In genomic region chr1:57947552-57948347, GRCm38 (mm10) we compare ENCODE assay signal across 19 mouse cellular contexts. TPM values are rescaled to one million over a fixed set of nuclear protein-coding genes. Genes with fewer than 3 reads are reported as not detected.
A peak's percentile ranks its signal among the peaks of the same experiment; 100 is the strongest.
DNase-seq lines count a peak whose midpoint lies in the region; ATAC-seq lines count a peak whose summit lies in the region.
"Had no signal": no experiment of that assay in that cellular context is flagged by ENCODE, and none has a peak within 500 bp of the region (broad histone marks: within the 10 kb centered on the region; RNA-seq: fewer than 3 reads in every experiment).

No protein-coding gene starts in this region.

- H3K4me1 ChIP-seq in limb, embryonic 12.5 days (replicated peaks): peaks cover 18% of the 10 kb centered on the region
- H3K4me1 ChIP-seq in limb, embryonic 10.5 days: no peaks in the 10 kb centered on the region
- H3K4me1 ChIP-seq in midbrain, embryonic 12.5 days: peaks cover 17% of the 10 kb centered on the region
- H3K4me1 ChIP-seq in midbrain, embryonic 13.5 days (replicated peaks): peaks cover 18% of the 10 kb centered on the region
- 0 out of 2 replicates have a peak, but pooled peaks cover 3% of the 10 kb centered on the region for H3K4me1 ChIP-seq in embryonic facial prominence, embryonic 14.5 days (ENCODE audit: control insufficient read depth, insufficient read depth, low read length)

- no peaks in the 10 kb centered on the region for H3K27me3 ChIP-seq in limb, embryonic 12.5 days
- H3K27me3 ChIP-seq in limb, embryonic 10.5 days (ENCODE audit: low read depth, poor library complexity, severe bottlenecking): 0 out of 2 replicates have a peak, but pooled peaks cover 4% of the 10 kb centered on the region
- H3K27me3 ChIP-seq in midbrain, embryonic 12.5 days: no peaks in the 10 kb centered on the region
- H3K27me3 ChIP-seq in midbrain, embryonic 13.5 days: no peaks in the 10 kb centered on the region
- no peaks in the 10 kb centered on the region for H3K27me3 ChIP-seq in embryonic facial prominence, embryonic 14.5 days (replicated peaks; ENCODE audit: control insufficient read depth, insufficient read depth, low read length)

- DNase-seq in limb, embryonic 10.5 days (ENCODE audit: low spot score): no peak
- no peak for DNase-seq in embryonic facial prominence, embryonic 14.5 days (ENCODE audit: low spot score)
- DNase-seq in B cell, adult 2 months: no peak
- DNase-seq in thymus, postnatal 4 days: no peak
- DNase-seq: adrenal gland, postnatal 25 days; cerebellum, adult 9-11 months; kidney, adult 9 months; kidney, postnatal 36 days; layer of hippocampus, postnatal 36 days; liver, postnatal 0 days had no signal

- WGBS in limb, embryonic 12.5 days: 45% methylated on average over 2 of the region's 2 CpGs
- 43% methylated on average over 2 of the region's 2 CpGs for WGBS in limb, embryonic 10.5 days
- 19% methylated on average over 2 of the region's 2 CpGs for WGBS in midbrain, embryonic 12.5 days
- WGBS in midbrain, embryonic 13.5 days: 20% methylated on average over 2 of the region's 2 CpGs
- 7% methylated on average over 2 of the region's 2 CpGs for WGBS in embryonic facial prominence, embryonic 14.5 days

- H3K4me3 ChIP-seq in limb, embryonic 12.5 days (replicated peaks): no peak overlapping the region
- no peak overlapping the region for H3K4me3 ChIP-seq in limb, embryonic 10.5 days
- no peak overlapping the region for H3K4me3 ChIP-seq in midbrain, embryonic 12.5 days
- no peak overlapping the region for H3K4me3 ChIP-seq in midbrain, embryonic 13.5 days (replicated peaks)
- no peak overlapping the region for H3K4me3 ChIP-seq in embryonic facial prominence, embryonic 14.5 days (ENCODE audit: low read depth, low read length)
- H3K4me3 ChIP-seq: forebrain, embryonic 13.5 days; heart, embryonic 10.5 days had no signal

- H3K9ac ChIP-seq in limb, embryonic 12.5 days (replicated peaks): no peak overlapping the region
- no peak overlapping the region for H3K9ac ChIP-seq in midbrain, embryonic 12.5 days (replicated peaks)
- no peak overlapping the region for H3K9ac ChIP-seq in midbrain, embryonic 13.5 days (replicated peaks)
- H3K9ac ChIP-seq in embryonic facial prominence, embryonic 14.5 days (ENCODE audit: low read depth, low read length): no peak overlapping the region
- H3K9ac ChIP-seq: forebrain, embryonic 13.5 days; liver, postnatal 0 days had no signal

- no peaks in the 10 kb centered on the region for H3K9me3 ChIP-seq in limb, embryonic 12.5 days
- H3K9me3 ChIP-seq in limb, embryonic 10.5 days (replicated peaks): no peaks in the 10 kb centered on the region
- H3K9me3 ChIP-seq in midbrain, embryonic 12.5 days: no peaks in the 10 kb centered on the region
- no peaks in the 10 kb centered on the region for H3K9me3 ChIP-seq in midbrain, embryonic 13.5 days
- no peaks in the 10 kb centered on the region for H3K9me3 ChIP-seq in embryonic facial prominence, embryonic 14.5 days (ENCODE audit: control insufficient read depth, low read length)
- H3K9me3 ChIP-seq: forebrain, embryonic 13.5 days; heart, embryonic 10.5 days had no signal

- peak overlapping the region; percentile 59 for H3K27ac ChIP-seq in limb, embryonic 12.5 days
- H3K27ac ChIP-seq in limb, embryonic 10.5 days: no peak overlapping the region
- 0 out of 2 replicates have a peak overlapping the region, but pooled peaks have one; percentile 1 for H3K27ac ChIP-seq in midbrain, embryonic 12.5 days (replicated peaks)
- H3K27ac ChIP-seq in midbrain, embryonic 13.5 days: no peak overlapping the region
- peak overlapping the region; percentile 39; the same call in 1 of the 2 replicates for H3K27ac ChIP-seq in embryonic facial prominence, embryonic 14.5 days (replicated peaks; ENCODE audit: low read depth, low read length)
- H3K27ac ChIP-seq: forebrain, embryonic 13.5 days; heart, embryonic 10.5 days; hindbrain, postnatal 0 days had no signal

- H3K4me2 ChIP-seq in limb, embryonic 12.5 days: no peak overlapping the region
- H3K4me2 ChIP-seq in midbrain, embryonic 12.5 days (replicated peaks): no peak overlapping the region
- H3K4me2 ChIP-seq in midbrain, embryonic 13.5 days (replicated peaks): no peak overlapping the region
- no peak overlapping the region for H3K4me2 ChIP-seq in embryonic facial prominence, embryonic 14.5 days (ENCODE audit: low read depth, low read length)
- H3K4me2 ChIP-seq: forebrain, embryonic 13.5 days; liver, embryonic 11.5 days had no signal

- H3K36me3 ChIP-seq in limb, embryonic 12.5 days: peaks cover 26% of the 10 kb centered on the region
- 0 out of 2 replicates have a peak, but pooled peaks cover 7% of the 10 kb centered on the region for H3K36me3 ChIP-seq in limb, embryonic 10.5 days
- H3K36me3 ChIP-seq in midbrain, embryonic 12.5 days: peaks cover 9% of the 10 kb centered on the region; the same call in 1 of the 2 replicates
- H3K36me3 ChIP-seq in midbrain, embryonic 13.5 days: peaks cover 31% of the 10 kb centered on the region
- H3K36me3 ChIP-seq in embryonic facial prominence, embryonic 14.5 days (ENCODE audit: control insufficient read depth, insufficient read depth, low read length): peaks cover 43% of the 10 kb centered on the region

- ATAC-seq in limb, embryonic 12.5 days (ENCODE audit: insufficient number of reproducible peaks, insufficient read depth, low FRiP score, low TSS enrichment, low read depth): no peak
- no peak for ATAC-seq in midbrain, embryonic 12.5 days (ENCODE audit: low FRiP score, low read depth)
- ATAC-seq in midbrain, embryonic 13.5 days: no peak
- ATAC-seq in embryonic facial prominence, embryonic 14.5 days (ENCODE audit: low read depth): 0 out of 2 replicates have a peak, but pooled peaks have one; percentile 15
- ATAC-seq: forebrain, embryonic 13.5 days; hindbrain, postnatal 0 days; intestine, embryonic 16.5 days; liver, postnatal 0 days; midbrain, embryonic 16.5 days had no signal

RNA-seq across cellular contexts. Expression of gene Sgo2a, which starts 48.0 kb away (rescaled TPM):
- polyA plus RNA-seq in limb, embryonic 12.5 days (2016; fragmentation: Nextera tagmentation; extraction: Ambion mirVana): 24.4 and 24.5 TPM in 2 replicates
- polyA plus RNA-seq in limb, embryonic 10.5 days (2016; fragmentation: Nextera tagmentation; extraction: Ambion mirVana): 18.3 and 21.2 TPM in 2 replicates
- polyA plus RNA-seq in midbrain, embryonic 12.5 days (2016; fragmentation: Nextera tagmentation; extraction: Ambion mirVana): 21.7 and 23.5 TPM in 2 replicates
- polyA plus RNA-seq in midbrain, embryonic 13.5 days (2015; fragmentation: Nextera tagmentation; extraction: Ambion mirVana): 8.4 and 8.5 TPM in 2 replicates
- polyA plus RNA-seq in embryonic facial prominence, embryonic 14.5 days (2014; fragmentation: Nextera tagmentation; extraction: Ambion mirVana): 13.8 and 17.9 TPM in 2 replicates

Comparison
In these comparisons a context has a peak if more than half of its experiments do, and no peak if none do; other contexts are left out.
1. H3K27ac ChIP-seq: peak in limb, embryonic 12.5 days (single experiment), midbrain, embryonic 12.5 days (single experiment) and embryonic facial prominence, embryonic 14.5 days (single experiment); none in limb, embryonic 10.5 days (single experiment) and midbrain, embryonic 13.5 days (single experiment).